Mouse (Mus musculus) naive thymus-derived CD4-positive, alpha-beta T cell, adult 2 months (primary cell): ENCODE data around the gene Kmt2c.

Experiments used
- DNase-seq: peaks from one replicate; pipeline ENCODE4 v3.0.0-alpha.2; 2011; ENCODE audit warnings: low read depth

Gene Kmt2c

GRCm38 (mm10) chr5:25498346-25498820, at the start of gene Kmt2c:
TSS of gene Kmt2c (minus strand) at chr5:25498783.
- peak; percentile 79 for DNase-seq

DNA sequence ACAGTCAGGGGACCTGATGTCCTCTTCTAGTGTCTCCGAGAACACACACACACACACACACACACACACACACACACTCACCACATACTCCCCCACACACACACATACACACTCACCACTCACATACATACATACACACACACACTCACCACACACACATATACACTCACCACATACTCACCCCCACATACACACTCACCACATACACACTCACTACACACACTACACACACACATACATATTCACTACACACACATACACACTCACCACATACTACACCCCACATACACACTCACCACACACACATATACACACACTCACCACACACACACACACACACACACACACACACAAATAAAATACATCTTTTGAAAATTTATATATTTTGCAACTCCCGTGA, 48.3 kb upstream of the Kmt2c start:
- no peak for DNase-seq

DNA sequence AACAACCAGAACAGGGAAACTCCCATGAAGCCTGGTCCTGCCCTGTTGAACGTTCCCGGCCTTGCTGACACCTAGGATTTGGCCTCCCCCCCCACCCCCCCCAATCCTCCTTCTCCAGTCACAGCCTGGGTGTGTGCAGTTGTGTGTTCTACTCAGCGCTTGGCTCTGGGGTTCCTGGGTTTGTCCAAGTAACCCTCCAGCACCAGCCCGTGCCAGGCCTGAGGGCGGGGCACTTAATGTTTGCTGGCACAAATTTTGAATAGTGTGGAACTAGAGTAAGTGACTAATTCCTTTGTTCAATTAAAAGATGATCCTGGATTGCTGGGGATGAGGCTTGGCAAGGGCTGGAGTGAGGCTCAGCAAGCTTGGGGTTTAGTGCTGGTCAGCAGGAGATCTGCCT, 46.0 kb upstream of the Kmt2c start:
- no peak for DNase-seq

- DNase-seq, result no peak
These were observed 45.5 kb upstream of the Kmt2c start for GRCm38 (mm10) chr5:25544061-25544460.

DNA sequence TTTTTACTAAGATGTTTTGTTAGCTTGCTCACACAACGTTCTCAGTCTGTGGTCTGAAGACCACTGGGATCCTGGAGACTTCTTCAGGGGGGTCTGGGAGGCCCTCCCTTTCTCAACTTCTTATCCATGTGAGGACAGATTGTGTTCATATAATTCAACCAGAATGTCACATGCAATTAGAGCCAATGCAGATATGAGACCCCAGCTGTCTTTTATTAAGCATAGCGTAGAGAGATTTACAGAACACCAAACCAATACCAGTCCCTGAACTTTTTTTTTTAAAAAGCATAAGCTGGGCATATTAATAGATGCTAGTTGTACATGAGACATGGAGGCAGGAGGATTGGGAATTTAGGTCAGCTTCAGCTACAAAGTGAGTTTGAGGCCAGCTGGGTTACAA, 43.1 kb upstream of the Kmt2c start:
- DNase-seq, result no peak

- no peak for DNase-seq
These were observed 42.3 kb upstream of the Kmt2c start for GRCm38 (mm10) chr5:25540921-25541320.

DNA sequence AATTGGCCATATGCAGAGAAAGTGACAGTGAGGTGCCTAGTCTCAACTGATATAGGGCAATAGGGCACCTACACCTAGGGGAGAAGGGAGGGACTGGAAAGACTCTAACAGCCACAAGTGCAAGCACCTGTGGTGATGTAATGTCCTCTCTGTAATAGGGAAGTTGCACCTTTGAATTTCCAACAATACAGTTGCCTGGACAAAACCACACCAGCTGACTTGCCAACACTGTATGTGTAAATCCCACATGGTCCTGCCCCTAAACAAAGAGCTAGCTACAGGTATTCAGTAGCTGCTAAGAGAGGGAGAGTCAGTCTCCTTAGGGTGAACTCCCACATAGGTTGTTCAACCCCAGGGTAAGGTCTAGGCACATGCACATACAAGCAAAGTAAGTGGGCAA, 41.8 kb upstream of the Kmt2c start:
- no peak for DNase-seq

GRCm38 (mm10) chr5:25536921-25537409, 38.4 kb upstream of the Kmt2c start:
- DNase-seq, result no peak

DNA sequence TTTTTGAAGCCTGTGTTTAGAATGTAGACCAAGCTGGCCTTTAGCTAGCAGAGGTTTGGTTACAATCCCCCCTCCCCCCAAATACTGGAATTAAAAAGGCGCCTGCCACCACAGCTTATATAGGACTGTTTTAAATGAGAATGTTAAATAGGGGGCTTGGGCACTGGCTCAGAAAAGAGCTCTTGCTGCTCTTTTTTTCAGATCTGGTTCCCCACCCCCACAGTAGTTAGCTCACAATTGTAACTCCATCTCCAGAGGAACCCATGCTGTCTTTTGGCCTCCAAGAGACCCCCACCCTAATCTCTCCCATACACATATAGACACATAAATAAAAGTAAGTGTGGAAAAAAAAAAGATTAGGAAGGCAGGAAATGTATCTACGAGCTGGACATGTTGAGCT, 37.9 kb upstream of the Kmt2c start:
- no peak for DNase-seq

GRCm38 (mm10) chr5:25535566-25535965, 37.0 kb upstream of the Kmt2c start:
- DNase-seq, result no peak

DNA sequence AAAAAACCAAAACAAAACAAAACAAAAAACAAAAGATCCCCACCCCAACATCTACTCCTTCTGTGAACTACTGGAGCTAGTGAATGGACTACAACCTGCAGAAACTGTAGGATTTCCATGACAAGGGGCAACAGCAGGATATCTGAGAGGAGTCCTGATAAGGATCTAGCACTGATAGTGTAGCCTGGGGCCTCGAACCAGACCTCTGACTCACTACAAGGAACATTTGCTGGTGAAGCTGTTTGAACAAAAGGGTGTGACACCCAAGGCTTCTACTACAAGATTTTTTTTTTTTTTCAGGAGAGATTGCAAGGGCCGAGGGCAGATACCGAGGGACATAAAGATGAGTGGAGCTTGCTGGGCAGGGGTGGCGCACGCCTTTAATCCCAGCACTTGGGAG, 34.7 kb upstream of the Kmt2c start:
- DNase-seq, result no peak

DNA sequence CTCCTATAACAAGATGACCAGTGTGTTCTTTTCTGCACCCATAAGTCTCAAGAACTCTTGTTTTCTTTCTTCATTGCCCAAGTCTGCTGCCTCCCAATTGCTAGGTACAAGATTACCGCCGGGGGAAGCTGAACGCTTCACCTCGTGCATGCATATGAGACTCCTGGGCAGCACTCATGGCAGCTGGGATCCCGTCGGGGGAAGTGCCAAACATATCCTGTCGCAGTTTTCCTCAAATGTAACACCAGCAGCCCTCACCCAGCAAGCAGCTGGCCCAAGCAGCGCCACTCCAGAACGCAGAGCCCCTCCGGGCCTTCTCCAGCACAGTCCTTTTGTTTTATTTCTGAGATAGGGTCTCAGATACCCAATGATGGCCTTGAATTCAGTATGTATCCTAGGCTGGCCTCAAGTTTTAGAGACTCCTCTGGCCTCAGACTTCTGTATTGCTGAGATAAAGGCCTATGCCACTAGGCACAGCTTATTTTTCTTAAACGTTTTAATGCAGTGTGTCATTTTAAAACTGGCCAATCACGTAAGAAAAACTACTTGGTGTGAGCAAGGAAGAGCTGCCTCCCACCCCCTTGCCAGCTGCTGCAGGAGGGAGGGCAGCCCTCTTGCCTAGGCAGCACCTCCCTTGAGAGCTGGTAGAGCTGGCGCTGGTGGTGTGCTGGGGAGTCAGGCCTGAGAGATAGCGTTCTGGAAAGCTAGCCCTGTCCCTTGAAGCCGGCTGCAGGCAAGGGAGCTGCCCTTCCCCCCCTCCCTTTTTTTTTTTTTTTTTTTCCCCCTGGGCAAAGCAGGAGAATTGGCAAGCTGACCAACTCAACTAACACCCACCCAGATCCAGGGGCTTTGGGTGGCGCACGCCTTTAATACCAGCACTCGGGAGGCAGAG, 33.9 kb upstream of the Kmt2c start:
- DNase-seq, result no peak

GRCm38 (mm10) chr5:25530629-25531028, 32.0 kb upstream of the Kmt2c start:
- no peak for DNase-seq

DNA sequence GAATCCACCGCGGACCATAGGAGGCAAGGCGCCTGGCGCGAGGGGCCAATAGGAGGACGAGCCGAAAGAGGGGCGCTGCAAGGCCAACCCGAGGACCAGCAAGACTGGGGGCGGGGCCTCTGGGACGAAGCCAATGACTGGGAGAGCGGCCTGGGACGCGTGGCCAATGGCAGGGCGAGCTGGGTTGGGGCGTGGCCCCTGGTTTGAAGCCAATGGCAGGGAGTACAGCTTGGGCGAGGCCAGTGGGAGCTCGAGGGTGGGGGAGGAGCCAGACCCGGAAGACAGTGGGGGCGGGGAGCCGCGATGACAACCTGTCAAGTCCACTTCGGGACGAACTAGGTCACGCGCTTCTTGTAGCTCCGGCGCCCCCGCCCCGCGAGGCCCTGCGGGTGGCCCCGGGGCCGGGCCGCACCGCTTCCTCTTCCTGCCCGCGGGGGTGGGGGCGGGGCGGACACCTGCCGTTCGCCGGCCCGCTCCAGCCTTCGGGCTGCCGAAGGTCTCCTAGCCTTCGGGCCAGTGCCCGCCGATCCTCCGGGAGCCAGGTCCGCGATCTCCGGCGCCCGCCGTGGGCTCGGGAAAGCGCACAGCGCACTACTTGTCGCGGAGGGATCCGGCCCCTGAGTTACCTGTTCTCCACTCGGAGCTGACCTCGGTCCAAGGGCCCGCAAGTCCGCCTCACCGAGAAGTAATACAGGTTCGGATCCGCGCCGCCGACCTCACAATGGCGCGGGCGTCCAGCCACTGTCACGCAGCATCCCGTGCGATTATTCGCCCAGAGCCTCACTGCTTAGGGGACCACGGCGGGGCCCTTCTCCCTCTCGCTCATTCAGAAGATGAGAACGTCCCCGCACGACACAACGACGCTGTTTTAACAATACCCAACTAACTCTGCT, 31.2 kb upstream of the Kmt2c start:
- DNase-seq, result peak; percentile 99

DNA sequence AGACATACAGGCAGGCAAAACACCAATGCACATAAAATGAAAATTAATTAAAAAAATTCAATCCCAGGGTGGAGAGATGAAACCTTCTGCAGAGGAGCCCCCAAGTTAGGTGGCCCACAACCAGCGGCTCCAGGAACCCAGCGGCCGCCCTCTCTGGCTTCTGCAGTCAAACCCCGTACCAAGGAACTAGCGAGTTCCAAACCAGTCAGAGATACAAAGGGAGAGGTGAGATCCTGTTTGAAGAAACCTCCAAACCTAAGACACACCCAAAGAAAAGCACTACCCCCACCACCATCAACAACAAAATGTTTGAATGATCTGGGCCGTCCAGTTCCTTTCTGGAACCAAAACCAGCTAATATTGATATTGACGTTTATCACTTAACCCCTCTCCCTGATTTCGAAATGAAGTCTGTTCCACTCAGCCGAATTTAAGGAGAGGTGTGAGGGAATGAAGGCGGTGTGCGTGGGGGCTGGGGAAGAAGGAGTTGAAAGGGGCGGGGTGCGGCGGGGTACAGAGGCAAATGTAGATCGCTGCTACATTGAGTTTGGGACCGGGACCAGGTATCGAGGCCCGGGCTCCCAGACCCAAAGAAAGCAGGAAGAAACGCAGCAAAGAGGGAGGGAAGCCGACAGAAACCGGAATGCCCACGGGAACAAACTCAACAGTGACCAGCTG, 30.4 kb upstream of the Kmt2c start:
- DNase-seq, result no peak

DNA sequence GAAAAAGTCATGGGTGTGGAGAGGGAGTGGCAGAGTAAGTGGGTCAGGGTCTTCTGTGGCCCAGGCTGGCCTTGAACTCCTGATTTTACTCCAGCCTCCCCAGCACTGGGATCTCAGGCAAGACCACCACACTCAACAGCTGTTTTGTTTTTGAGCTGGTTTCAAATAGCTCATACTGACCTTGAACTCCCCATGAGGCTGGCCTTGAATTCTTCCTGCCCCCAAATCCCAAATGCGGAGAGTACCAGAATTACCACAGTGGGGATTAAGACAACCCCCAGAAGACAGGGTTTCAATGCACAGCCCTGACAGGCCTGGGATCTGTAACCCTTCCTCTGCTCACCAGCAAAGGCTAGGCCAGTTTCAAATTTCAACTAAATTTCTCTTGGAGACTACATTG, 29.4 kb upstream of the Kmt2c start:
- no peak for DNase-seq

DNA sequence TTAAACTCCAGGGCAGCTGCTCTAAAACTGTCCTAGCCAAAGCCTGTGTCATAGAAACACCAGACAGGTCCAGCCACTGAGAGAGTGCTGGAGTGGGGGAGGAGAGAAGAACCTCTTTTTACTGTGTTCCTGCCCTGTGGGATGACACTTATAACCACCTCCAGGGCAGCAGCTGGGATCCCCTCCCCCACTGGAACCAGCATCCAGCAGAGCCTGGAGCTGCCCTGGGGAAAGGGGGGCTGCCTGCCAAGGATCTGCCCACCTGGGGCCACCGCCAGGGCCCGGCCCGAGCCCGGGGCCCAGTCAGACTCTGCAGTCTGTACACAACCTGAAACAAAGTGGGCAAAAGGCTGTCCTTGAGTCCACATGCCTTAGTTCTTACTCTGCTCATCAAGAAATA, 28.3 kb upstream of the Kmt2c start:
- no peak for DNase-seq

DNA sequence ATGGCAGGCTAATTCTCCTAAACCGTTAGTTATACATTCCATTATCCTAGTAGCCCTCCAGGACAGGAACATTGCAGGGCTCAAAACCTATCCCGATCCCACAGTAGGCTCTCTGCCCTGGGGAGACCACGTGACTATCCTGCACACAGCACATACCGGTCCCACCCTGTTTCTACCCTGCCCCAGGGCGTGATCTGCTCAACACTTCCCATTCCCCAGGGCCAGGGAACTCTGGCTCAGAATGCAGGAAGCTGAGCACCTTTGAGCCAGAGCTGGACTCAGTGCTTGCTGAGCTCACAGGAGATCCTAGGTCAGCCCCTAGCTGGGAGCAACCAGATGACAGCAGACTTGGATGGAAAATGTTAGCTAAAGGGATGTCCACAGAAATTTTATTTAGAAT, 27.5 kb upstream of the Kmt2c start:
- DNase-seq, result no peak

DNA sequence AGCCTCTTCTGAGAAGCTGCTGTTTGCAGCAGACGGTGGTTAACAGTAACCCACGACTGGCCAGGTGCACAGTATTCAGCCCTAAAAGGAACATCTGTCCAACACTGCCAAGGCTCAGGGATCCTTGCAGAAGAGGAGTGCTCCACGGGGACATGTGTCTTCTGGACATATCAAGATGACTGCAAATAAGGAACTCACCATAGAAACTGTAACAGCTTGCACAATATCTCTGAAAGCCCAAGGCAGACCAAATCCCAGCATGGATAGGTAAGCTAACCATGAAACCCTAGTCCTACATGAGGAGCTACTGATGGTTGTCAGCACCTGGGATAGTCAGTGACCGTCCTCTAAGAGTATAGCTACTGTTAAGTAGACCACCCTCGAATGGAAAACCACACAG, 22.9 kb upstream of the Kmt2c start:
- DNase-seq, result no peak

- no peak for DNase-seq
These were observed 21.2 kb upstream of the Kmt2c start for GRCm38 (mm10) chr5:25519820-25520219.

DNA sequence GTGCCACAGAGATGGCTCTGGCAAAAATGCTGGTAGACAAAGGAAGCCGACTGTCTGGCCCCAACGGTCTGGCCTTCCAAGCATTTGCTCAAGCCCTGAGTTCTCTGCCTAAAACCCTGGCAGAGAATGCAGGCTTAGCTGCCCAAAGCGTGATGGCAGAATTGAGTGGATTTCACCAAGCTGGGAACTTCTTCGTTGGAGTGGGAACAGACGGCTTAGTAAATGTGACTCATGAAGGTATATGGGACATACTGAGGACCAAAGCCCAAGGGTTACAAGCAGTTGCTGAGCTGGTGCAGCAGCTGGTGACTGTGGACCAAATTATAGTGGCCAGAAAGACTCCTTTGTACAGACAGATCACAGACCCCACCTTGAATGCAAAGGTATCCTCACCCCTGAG, 19.0 kb upstream of the Kmt2c start:
- DNase-seq, result no peak

GRCm38 (mm10) chr5:25516301-25516895, 17.8 kb upstream of the Kmt2c start:
- DNase-seq, result no peak
